Mouse (Mus musculus) embryonic facial prominence, embryonic 12.5 days (tissue): ENCODE data around the gene Tbx15. TPM values are rescaled to one million over a fixed set of nuclear protein-coding genes. Genes with fewer than 3 reads are reported as not detected.
"Not testable (repeated sequence)": the region's sequence is repeated elsewhere in the genome, so short reads cannot be mapped to it uniquely, and the experiment has no call there.

Experiments
- ATAC-seq: fragments of 200-750 bp; cut with Nextera tagmentation; 2 replicates; pipeline ENCODE4 v1.8.0; 2017; ENCODE audit not compliant: insufficient number of reproducible peaks, insufficient read depth, low FRiP score, low TSS enrichment
- H3K27ac ChIP-seq: fragments of 300-500 bp; sonication (generic); 2 replicates; pipeline ENCODE4 v1.5.1; 2016; ENCODE audit warnings: mild to moderate bottlenecking
- H3K27me3 ChIP-seq: fragments of 300-500 bp; sonication (generic); 2 replicates; pipeline ENCODE4 v1.6.1; 2016; ENCODE audit warnings: mild to moderate bottlenecking, moderate library complexity
- H3K36me3 ChIP-seq: fragments of 300-500 bp; sonication (generic); 2 replicates; pipeline ENCODE4 v1.6.1; 2016; ENCODE audit warnings: mild to moderate bottlenecking
- H3K4me1 ChIP-seq: fragments of 300-500 bp; sonication (generic); 2 replicates; pipeline ENCODE4 v1.6.1; 2016
- H3K4me2 ChIP-seq: fragments of 300-500 bp; sonication (generic); replicated peaks from 2 replicates; pipeline ENCODE4 v1.6.1; 2016; ENCODE audit warnings: mild to moderate bottlenecking, moderate library complexity
- H3K4me3 ChIP-seq: fragments of 300-500 bp; sonication (generic); 2 replicates; pipeline ENCODE4 v1.5.1; 2016; ENCODE audit warnings: mild to moderate bottlenecking
- H3K9ac ChIP-seq: fragments of 300-500 bp; sonication (generic); 2 replicates; pipeline ENCODE4 v1.6.1; 2016; ENCODE audit warnings: mild to moderate bottlenecking, moderate library complexity
- H3K9me3 ChIP-seq: fragments of 300-500 bp; sonication (generic); 2 replicates; pipeline ENCODE4 v1.6.1; 2016; ENCODE audit warnings: mild to moderate bottlenecking, moderate library complexity
- WGBS: fragments of 180-500 bp; shearing (Covaris S2); methylation state at CpG from one replicate; pipeline ENCODE4 v1.1.7; 2016; 5-methylcytosine and 5-hydroxymethylcytosine counted together
- polyA plus RNA-seq: library from polyadenylated mRNA; unstranded; fragments of >200 nt; fragmentation: Nextera tagmentation; extraction: Ambion mirVana; gene quantifications from 2 replicates; pipeline ENCODE4 v1.2.1, GENCODE M21; 2016

The Tbx15 gene
- polyA plus RNA-seq, 1 experiment from 2014 or later: 15.2 TPM

DNA sequence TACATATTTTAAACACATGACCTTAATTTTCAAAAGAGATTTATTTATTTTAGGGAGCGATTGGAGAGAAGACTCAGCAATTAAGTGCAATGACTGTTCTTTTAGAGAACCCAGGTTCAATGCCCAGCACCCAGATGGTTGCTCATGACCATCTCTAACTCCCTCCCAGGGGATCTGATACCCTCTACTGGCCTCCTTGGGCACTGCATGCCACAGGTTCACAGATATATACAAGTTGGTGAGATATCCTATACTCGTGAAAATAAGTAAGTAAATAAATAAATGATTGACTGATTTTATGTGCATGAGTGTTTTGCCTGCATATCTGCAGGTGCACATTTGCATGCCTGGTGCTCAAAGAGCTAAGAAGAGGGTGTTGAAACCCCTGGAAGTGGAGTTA is 48.1 kb downstream of the Tbx15 start:
- WGBS: 54% methylated on average over 2 of the region's 2 CpGs
- Histone ChIP-seq H3K4me3 (no peak overlapping the region), H3K9me3 (no peaks in the 10 kb centered on the region), H3K27ac (no peak overlapping the region), H3K4me2 (no peak overlapping the region), H3K36me3 (no peaks in the 10 kb centered on the region), H3K27me3 (no peaks in the 10 kb centered on the region), H3K4me1 (peaks cover 3% of the 10 kb centered on the region; the same call in 1 of the 2 replicates), H3K9ac (no peak overlapping the region)
- no peak for ATAC-seq

DNA sequence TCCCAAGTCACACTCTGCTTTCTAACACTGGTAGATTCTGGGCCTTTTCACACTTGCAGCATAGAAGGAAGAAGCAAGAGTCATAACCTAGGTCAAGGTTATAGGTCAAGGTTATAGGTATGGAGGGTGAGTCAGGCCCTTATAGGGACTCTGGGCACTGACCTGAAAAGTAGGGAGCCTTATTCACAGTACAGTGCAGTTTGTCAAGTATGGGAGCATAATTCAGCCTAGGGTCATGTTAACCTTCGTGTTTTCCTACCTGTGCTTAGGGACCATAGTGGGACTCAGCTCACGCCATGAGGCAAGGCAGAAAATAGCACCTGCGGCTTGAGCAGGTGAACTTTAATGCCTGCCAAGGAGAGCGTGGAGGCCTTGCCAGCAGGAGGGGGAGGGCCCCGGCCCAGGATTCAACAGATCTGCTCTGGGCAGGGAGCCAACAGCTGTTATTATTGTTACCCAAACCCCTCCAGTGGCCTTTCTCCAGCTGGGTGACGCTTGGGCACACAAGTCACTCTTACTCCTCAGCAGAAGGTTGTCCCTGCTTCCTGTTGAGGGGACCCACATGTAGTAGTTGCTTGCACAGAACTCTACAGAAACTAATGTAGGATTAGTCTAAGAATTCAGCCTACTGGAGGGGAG is 50.0 kb downstream of the Tbx15 start:
- no peak overlapping the region for H3K27ac ChIP-seq
- H3K9ac ChIP-seq: no peak overlapping the region
- peaks cover 3% of the 10 kb centered on the region; the same call in 1 of the 2 replicates for H3K4me1 ChIP-seq
- no peak overlapping the region for H3K4me3 ChIP-seq
- 0 out of 2 replicates have a peak, but pooled peaks have one; percentile 41 for ATAC-seq
- no peaks in the 10 kb centered on the region for H3K36me3 ChIP-seq
- H3K4me2 ChIP-seq: no peak overlapping the region
- no peaks in the 10 kb centered on the region for H3K27me3 ChIP-seq
- WGBS: 36% methylated on average over 6 of the region's 6 CpGs
- H3K9me3 ChIP-seq: no peaks in the 10 kb centered on the region

DNA sequence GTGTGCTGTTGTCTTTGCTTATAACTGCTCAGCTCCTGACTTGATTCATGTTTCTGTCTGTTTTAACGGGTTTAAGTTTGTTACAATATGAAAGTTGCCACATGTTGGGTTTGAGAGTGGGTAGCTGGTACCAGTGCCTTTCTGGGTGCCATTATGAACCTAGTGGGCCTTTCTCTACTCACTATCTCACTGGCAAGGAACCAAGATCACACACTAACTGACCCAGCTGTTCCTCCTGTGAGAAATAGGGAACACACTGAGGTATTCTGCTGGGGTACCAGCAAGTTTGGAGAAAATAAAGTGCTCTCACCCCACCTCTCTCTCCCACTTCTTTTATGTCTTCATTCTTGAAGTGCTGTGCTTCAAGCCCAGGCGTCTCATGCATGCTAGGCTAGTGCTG is 50.7 kb downstream of the Tbx15 start:
- WGBS: 88% methylated on average over 2 of the region's 2 CpGs
- Histone ChIP-seq H3K27ac (no peak overlapping the region), H3K27me3 (no peaks in the 10 kb centered on the region), H3K4me3 (no peak overlapping the region), H3K9me3 (no peaks in the 10 kb centered on the region), H3K4me2 (no peak overlapping the region), H3K4me1 (peaks cover 3% of the 10 kb centered on the region; the same call in 1 of the 2 replicates), H3K36me3 (no peaks in the 10 kb centered on the region), H3K9ac (no peak overlapping the region)
- no peak for ATAC-seq

DNA sequence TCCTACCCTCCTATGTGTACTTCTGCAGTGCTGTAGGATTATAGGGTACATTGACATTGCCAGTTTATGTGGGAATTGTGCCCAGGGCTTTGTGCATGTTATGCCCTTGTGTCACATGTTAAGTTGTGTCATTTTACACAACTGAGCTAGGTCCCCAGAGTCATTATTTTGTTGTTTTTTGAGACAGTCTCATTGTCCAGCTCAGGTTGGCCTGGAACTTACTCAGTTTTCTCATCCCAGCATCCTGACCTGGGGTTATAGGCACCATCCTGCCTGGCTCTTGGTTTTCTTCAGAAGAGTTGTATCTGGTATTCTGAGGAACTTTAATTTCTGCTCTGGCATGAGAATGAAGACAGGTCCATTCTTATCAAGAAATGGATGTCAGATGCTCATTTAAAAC is 51.2 kb downstream of the Tbx15 start:
- Histone ChIP-seq H3K4me2 (no peak overlapping the region), H3K36me3 (no peaks in the 10 kb centered on the region), H3K27me3 (no peaks in the 10 kb centered on the region), H3K9ac (no peak overlapping the region), H3K27ac (no peak overlapping the region), H3K9me3 (no peaks in the 10 kb centered on the region), H3K4me3 (no peak overlapping the region), H3K4me1 (peaks cover 3% of the 10 kb centered on the region; the same call in 1 of the 2 replicates)
- ATAC-seq: no peak

DNA sequence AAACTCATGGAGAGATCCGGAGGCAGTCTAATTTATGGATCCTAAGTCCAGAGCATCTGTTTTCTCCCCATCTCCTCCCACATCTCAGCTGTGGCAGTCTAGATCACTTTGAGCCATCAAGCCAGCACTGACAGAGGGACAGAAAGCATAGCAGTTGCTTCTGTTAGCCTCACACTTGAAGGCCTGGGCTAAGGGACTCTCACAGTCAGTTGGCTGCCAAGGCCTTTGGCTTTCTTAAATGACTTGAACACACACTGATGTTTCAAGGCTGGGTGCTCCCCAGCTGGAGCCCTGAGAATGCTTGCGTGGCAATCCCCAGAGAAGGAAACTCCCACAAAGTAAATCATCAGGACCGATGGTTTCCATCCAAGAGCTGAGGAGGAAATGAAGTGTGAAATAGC is 52.4 kb downstream of the Tbx15 start:
- no peak for ATAC-seq
- no peak overlapping the region for H3K27ac ChIP-seq
- no peak overlapping the region for H3K9ac ChIP-seq
- H3K9me3 ChIP-seq: no peaks in the 10 kb centered on the region
- 89% methylated on average over 3 of the region's 3 CpGs for WGBS
- no peaks in the 10 kb centered on the region for H3K27me3 ChIP-seq
- peaks cover 3% of the 10 kb centered on the region; the same call in 1 of the 2 replicates for H3K4me1 ChIP-seq
- H3K4me3 ChIP-seq: no peak overlapping the region
- H3K4me2 ChIP-seq: no peak overlapping the region
- no peaks in the 10 kb centered on the region for H3K36me3 ChIP-seq

DNA sequence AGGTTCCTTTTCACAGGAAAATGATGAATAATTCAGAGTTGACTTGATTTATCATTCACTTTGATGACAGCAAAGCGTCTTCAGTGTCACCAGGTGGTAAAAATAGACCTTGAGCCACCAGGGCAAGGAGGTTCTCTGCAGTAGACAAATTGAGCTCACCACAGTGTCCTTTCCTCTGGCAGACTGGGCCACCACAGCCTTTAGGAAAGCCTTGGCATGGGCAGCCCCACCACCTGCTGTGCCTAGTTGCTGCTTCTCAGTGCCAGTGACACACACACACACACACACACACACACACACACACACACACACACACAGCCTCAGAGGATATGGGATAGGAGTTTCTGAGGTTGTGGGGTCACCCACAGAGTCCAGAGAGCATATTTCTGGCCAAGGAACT is 54.0 kb downstream of the Tbx15 start:
- H3K4me1 ChIP-seq, H3K4me2 ChIP-seq, H3K27ac ChIP-seq, H3K27me3 ChIP-seq, H3K4me3 ChIP-seq, ATAC-seq, H3K9me3 ChIP-seq, H3K36me3 ChIP-seq, H3K9ac ChIP-seq: not testable (repeated sequence)
- 66% methylated on average over 1 of the region's 1 CpGs for WGBS

DNA sequence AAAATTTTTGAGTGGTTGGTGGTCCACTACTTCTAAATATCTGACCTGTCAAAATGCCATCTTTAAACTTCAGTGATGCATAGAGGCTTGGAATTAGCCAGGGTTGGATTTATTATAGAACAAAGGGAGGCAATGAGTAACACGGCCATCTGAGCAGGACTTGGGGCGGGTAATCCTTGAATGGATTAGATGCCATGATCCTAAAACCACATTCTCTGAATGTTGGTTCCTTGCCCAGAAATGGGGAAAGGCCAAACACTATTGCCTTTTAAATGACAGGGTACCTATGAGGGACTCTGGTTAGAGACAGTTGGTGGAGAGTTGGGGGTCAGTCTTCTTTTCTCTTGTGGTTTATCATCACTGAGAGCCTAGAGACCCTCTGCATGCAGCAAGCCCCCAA is 55.1 kb downstream of the Tbx15 start:
- H3K9ac ChIP-seq: no peak overlapping the region
- no peaks in the 10 kb centered on the region for H3K27me3 ChIP-seq
- no peaks in the 10 kb centered on the region for H3K36me3 ChIP-seq
- 62% methylated on average over 2 of the region's 2 CpGs for WGBS
- ATAC-seq: no peak
- H3K27ac ChIP-seq: no peak overlapping the region
- no peak overlapping the region for H3K4me2 ChIP-seq
- H3K9me3 ChIP-seq: no peaks in the 10 kb centered on the region
- peaks cover 2% of the 10 kb centered on the region; the same call in 1 of the 2 replicates for H3K4me1 ChIP-seq
- no peak overlapping the region for H3K4me3 ChIP-seq

DNA sequence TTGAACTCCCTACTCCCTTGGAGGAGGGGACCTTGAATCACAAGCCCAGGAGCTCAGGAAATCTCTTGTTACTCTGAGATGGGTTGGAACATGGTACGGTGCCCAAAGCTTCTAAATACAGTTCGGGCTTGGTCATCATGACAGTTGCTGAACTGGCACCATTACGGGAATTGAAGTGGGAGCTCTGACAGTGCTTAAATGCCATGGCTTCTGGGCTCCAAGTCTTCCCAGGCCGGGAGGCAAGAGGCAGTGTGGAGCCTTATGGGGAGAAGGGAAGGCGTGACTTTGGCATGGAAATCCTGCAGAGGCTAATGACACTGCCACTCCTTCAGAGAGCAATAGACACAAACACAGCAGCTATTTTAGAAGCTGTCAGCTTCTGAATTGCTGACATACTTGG is 56.0 kb downstream of the Tbx15 start:
- no peaks in the 10 kb centered on the region for H3K36me3 ChIP-seq
- H3K27me3 ChIP-seq: no peaks in the 10 kb centered on the region
- H3K4me2 ChIP-seq: no peak overlapping the region
- H3K27ac ChIP-seq: no peak overlapping the region
- H3K9me3 ChIP-seq: no peaks in the 10 kb centered on the region
- H3K4me1 ChIP-seq: no peaks in the 10 kb centered on the region
- ATAC-seq: no peak
- H3K9ac ChIP-seq: no peak overlapping the region
- no peak overlapping the region for H3K4me3 ChIP-seq
- WGBS: 84% methylated on average over 5 of the region's 5 CpGs

DNA sequence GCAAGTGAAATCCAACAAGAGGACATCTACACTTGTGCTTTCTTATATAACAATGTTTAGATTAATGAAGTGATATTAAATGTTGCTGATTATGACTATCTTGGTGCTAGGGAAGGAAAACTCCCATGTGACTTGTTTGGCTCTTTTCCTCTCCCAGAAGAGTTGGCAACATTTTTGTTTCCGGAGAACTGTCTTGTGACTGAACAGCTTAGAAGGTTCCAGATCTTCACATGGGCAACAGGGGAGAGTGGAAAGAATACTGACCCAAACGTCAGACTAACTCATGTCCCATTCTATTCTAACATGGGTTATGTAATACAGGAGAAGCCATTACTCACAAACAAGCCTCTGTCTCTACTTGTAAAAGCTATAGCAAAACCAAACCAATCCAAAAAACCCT is 60.7 kb downstream of the Tbx15 start:
- Histone ChIP-seq H3K4me3 (no peak overlapping the region), H3K4me1 (no peaks in the 10 kb centered on the region), H3K9me3 (no peaks in the 10 kb centered on the region), H3K27ac (no peak overlapping the region), H3K4me2 (no peak overlapping the region), H3K36me3 (no peaks in the 10 kb centered on the region), H3K27me3 (no peaks in the 10 kb centered on the region), H3K9ac (no peak overlapping the region)
- ATAC-seq: no peak
- WGBS: 82% methylated on average over 2 of the region's 2 CpGs

DNA sequence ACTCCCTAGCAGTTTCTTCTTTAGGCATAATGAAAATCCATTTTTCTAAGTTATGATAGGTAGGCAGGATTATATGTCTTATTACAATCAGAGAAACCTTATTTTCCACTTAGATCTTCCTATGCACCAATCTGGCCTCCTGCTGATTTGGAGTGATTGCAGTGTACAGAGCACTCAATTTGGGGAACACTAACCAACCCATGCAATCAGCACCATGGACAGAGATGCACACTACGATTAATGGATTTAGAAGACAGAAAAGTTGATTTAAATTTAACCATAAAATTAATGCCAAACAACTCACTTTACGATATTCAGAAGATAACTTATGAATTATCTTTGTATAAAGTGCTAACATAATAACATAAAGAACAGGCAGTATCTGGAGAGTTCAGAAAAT is 70.7 kb downstream of the Tbx15 start:
- Histone ChIP-seq H3K36me3 (no peaks in the 10 kb centered on the region), H3K4me3 (no peak overlapping the region), H3K27ac (no peak overlapping the region), H3K9me3 (no peaks in the 10 kb centered on the region), H3K4me1 (no peaks in the 10 kb centered on the region), H3K27me3 (no peaks in the 10 kb centered on the region), H3K4me2 (no peak overlapping the region), H3K9ac (no peak overlapping the region)
- WGBS: 34% methylated on average over 2 of the region's 2 CpGs
- no peak for ATAC-seq

DNA sequence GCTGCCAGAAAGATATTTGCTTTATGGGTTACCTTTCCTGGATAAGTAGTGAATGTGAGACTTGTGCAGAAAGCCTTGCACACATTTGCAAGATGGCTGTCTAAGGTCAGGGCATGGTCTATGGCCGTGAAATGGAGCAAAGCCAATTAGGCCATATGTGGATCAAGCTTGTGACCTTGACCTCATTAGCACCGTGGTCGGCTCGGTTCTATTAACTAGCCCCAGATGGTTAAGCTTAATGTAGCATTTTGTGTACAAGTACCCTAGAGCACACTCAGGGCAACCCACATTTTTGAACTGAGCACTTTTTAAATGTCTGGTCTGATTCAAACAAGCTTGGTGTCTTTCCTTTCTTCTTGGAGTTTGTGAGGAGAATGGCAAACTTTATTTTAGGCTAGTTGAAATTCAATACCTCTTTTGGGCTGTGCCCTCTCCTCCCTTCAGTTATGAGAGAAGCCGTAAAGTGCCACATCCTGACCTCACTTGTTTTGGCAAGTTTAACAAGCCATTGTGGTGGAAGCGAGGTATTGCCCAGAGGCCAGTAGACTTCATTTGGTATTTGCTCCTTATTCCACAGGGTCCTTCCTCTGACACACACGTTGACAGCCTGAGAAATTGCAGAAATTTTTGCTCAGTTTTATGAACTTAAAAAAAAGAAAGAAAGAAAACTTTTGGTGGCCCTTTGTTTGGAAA is 71.9 kb downstream of the Tbx15 start:
- Histone ChIP-seq H3K36me3 (no peaks in the 10 kb centered on the region), H3K27ac (no peak overlapping the region)
- WGBS: 19% methylated on average over 7 of the region's 7 CpGs

DNA sequence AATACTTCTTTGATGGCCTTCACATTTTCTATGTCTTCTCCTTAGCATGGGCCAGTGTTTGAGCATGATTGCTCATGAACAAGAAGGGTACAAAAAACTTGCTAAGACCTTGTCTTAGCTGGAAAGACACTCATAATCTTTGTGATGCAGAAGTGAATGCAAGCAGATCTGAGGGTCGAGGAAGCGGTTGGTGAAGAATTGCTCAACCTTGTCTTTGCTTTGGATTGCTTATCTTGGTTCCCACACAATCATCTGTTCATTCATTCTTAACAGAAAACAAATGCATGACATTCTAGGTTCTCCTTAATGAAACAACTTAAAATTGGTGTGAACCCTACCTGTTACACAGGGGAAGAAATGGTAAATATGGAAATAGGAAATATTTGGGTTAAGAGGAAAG is 82.2 kb downstream of the Tbx15 start:
- no peak overlapping the region for H3K4me3 ChIP-seq
- WGBS: 89% methylated on average over 2 of the region's 2 CpGs
- H3K27me3 ChIP-seq: no peaks in the 10 kb centered on the region
- no peak for ATAC-seq
- H3K4me2 ChIP-seq: no peak overlapping the region
- no peak overlapping the region for H3K9ac ChIP-seq
- no peak overlapping the region for H3K27ac ChIP-seq
- H3K36me3 ChIP-seq: no peaks in the 10 kb centered on the region
- no peaks in the 10 kb centered on the region for H3K4me1 ChIP-seq
- no peaks in the 10 kb centered on the region for H3K9me3 ChIP-seq

More for the DNA sequence above, 71.9 kb downstream of the Tbx15 start:
- Histone ChIP-seq H3K27me3 (no peaks in the 10 kb centered on the region), H3K4me2 (no peak overlapping the region), H3K9me3 (no peaks in the 10 kb centered on the region), H3K4me1 (no peaks in the 10 kb centered on the region), H3K4me3 (no peak overlapping the region), H3K9ac (no peak overlapping the region)
- ATAC-seq: no peak
